Mouse (Mus musculus): ENCODE measurements at regions not wholly inside any gene's neighbourhood (a gene's known extent, or its start where the extent isn't known, plus 50 kb on each side); places are given as distances from the start of the nearest gene placed in this dataset.
"Not testable (repeated sequence)": the region's sequence is repeated elsewhere in the genome, so short reads cannot be mapped to it uniquely, and the experiment has no call there.

- not testable (repeated sequence) for DNase-seq (ENCODE audit: low read depth)
Observed at GRCm38 (mm10) chr13:12940911-12941310, 64.3 kb downstream of the Prl2c2 start.

- DNase-seq (ENCODE audit: low read depth) = peak; percentile 45
Observed at GRCm38 (mm10) chr13:12935103-12935502, 70.1 kb downstream of the Prl2c2 start.

- peak; percentile 74 for DNase-seq (ENCODE audit: low read depth)
Observed at GRCm38 (mm10) chr13:12931907-12932617, 73.1 kb downstream of the Prl2c2 start.

GRCm38 (mm10) chr13:12930566-12930965 lies 74.6 kb downstream of the Prl2c2 start:
- no peak for DNase-seq (ENCODE audit: low read depth)

- no peak for DNase-seq (ENCODE audit: low read depth)
Observed at GRCm38 (mm10) chr13:12929806-12930205, 75.4 kb downstream of the Prl2c2 start.

GRCm38 (mm10) chr13:12927587-12928345 lies 77.4 kb downstream of the Prl2c2 start:
- DNase-seq (ENCODE audit: low read depth) = no peak

GRCm38 (mm10) chr13:12925604-12926003 lies 79.6 kb downstream of the Prl2c2 start:
- peak; percentile 32 for DNase-seq (ENCODE audit: low read depth)

- DNase-seq (ENCODE audit: low read depth) = no peak
Observed at GRCm38 (mm10) chr13:12912902-12913301, 92.3 kb downstream of the Prl2c2 start.

GRCm38 (mm10) chr13:12906151-12906550 lies 99.0 kb downstream of the Prl2c2 start:
- DNase-seq (ENCODE audit: low read depth) = no peak

- DNase-seq (ENCODE audit: low read depth) = not testable (repeated sequence)
Observed at GRCm38 (mm10) chr13:12889631-12890030, 89.8 kb upstream of the Prl2c3 start.

- not testable (repeated sequence) for DNase-seq (ENCODE audit: low read depth)
Observed at GRCm38 (mm10) chr13:12879506-12879905, 79.6 kb upstream of the Prl2c3 start.

GRCm38 (mm10) chr13:12864946-12865345 lies 65.1 kb upstream of the Prl2c3 start:
- not testable (repeated sequence) for DNase-seq (ENCODE audit: low read depth)

- DNase-seq (ENCODE audit: low read depth) = no peak
Observed at GRCm38 (mm10) chr13:12864263-12864662, 64.4 kb upstream of the Prl2c3 start.

GRCm38 (mm10) chr13:12863542-12863941 lies 63.7 kb upstream of the Prl2c3 start:
- DNase-seq (ENCODE audit: low read depth) = not testable (repeated sequence)

GRCm38 (mm10) chr13:12860954-12861353 lies 61.1 kb upstream of the Prl2c3 start:
- DNase-seq (ENCODE audit: low read depth) = not testable (repeated sequence)

- DNase-seq (ENCODE audit: low read depth) = not testable (repeated sequence)
Observed at GRCm38 (mm10) chr13:12859930-12860329, 60.1 kb upstream of the Prl2c3 start.

Measured in 416B (cell line).